ENCODE assay signal across 8 mouse cellular contexts in genomic region chr2:61811163-61811506, GRCm38 (mm10). TPM values are rescaled to one million over a fixed set of nuclear protein-coding genes. Genes with fewer than 3 reads are reported as not detected.
DNase-seq lines count a peak whose midpoint lies in the region; ATAC-seq and TF ChIP-seq lines count a peak whose summit lies in the region.

No protein-coding gene starts in this region.

- no peaks in the 10 kb centered on the region for H3K36me3 ChIP-seq in heart, embryonic 13.5 days
- H3K36me3 ChIP-seq in ES-E14 (ENCODE audit: control insufficient read depth, insufficient read depth, low read length, poor library complexity, severe bottlenecking), result no peaks in the 10 kb centered on the region
- no peaks in the 10 kb centered on the region for H3K36me3 ChIP-seq in hindbrain, embryonic 12.5 days
- H3K36me3 ChIP-seq in midbrain, embryonic 12.5 days, result no peaks in the 10 kb centered on the region

- H3K27me3 ChIP-seq in heart, embryonic 13.5 days (replicated peaks), result peaks cover 95% of the 10 kb centered on the region
- peaks cover 81% of the 10 kb centered on the region for H3K27me3 ChIP-seq in hindbrain, embryonic 12.5 days
- peaks cover 77% of the 10 kb centered on the region for H3K27me3 ChIP-seq in midbrain, embryonic 12.5 days

- peak overlapping the region; percentile 87 for H3K4me2 ChIP-seq in heart, embryonic 13.5 days
- peak overlapping the region; percentile 92 for H3K4me2 ChIP-seq in hindbrain, embryonic 12.5 days (replicated peaks)
- peak overlapping the region; percentile 90 for H3K4me2 ChIP-seq in midbrain, embryonic 12.5 days (replicated peaks)

- no peak for DNase-seq in heart, postnatal 25 days (ENCODE audit: low spot score)
- DNase-seq in ES-E14 (ENCODE audit: low read depth, low spot score) (no peak), MN1 (ENCODE audit: low spot score) (no peak)
- DNase-seq in adrenal gland, postnatal 36 days, result no peak
- DNase-seq in frontal cortex, postnatal 36 days (ENCODE audit: low spot score in 2 of 2), result no peak

- 12% methylated on average over 8 of the region's 8 CpGs for WGBS in heart, embryonic 13.5 days
- 5% methylated on average over 8 of the region's 8 CpGs for WGBS in hindbrain, embryonic 12.5 days
- 4% methylated on average over 8 of the region's 8 CpGs for WGBS in midbrain, embryonic 12.5 days

- H3K27ac ChIP-seq in heart, embryonic 13.5 days (replicated peaks), result no peak overlapping the region
- H3K27ac ChIP-seq in ES-E14 (ENCODE audit: insufficient read depth, low read depth, low read length, poor library complexity, severe bottlenecking), result no peak overlapping the region
- no peak overlapping the region for H3K27ac ChIP-seq in hindbrain, embryonic 12.5 days
- H3K27ac ChIP-seq in midbrain, embryonic 12.5 days (replicated peaks), result no peak overlapping the region

- H3K4me1 ChIP-seq in heart, embryonic 13.5 days, result peaks cover 24% of the 10 kb centered on the region
- H3K4me1 ChIP-seq in ES-E14 (ENCODE audit: control insufficient read depth in 2 of 2, insufficient read depth in 2 of 2, low read length in 2 of 2, poor library complexity in 1 of 2), result no peaks in the 10 kb centered on the region
- H3K4me1 ChIP-seq in hindbrain, embryonic 12.5 days, result peaks cover 18% of the 10 kb centered on the region
- H3K4me1 ChIP-seq in midbrain, embryonic 12.5 days, result peaks cover 19% of the 10 kb centered on the region

- intact Hi-C loops in heart, postnatal 25 days (cut with DNase I), result no loop called here

- H3K4me3 ChIP-seq in heart, embryonic 13.5 days, result peak overlapping the region; percentile 57
- peak overlapping the region; percentile 19 to 49; a peak in 3 of 4 replicates for H3K4me3 ChIP-seq in ES-E14 (ENCODE audit: insufficient read depth in 1 of 2, low read depth in 1 of 2, low read length in 2 of 2, poor library complexity in 1 of 2, severe bottlenecking in 1 of 2)
- peak overlapping the region; percentile 50 for H3K4me3 ChIP-seq in hindbrain, embryonic 12.5 days
- peak overlapping the region; percentile 53 for H3K4me3 ChIP-seq in midbrain, embryonic 12.5 days

- in situ Hi-C loops in ES-E14 (cut with MboI; ENCODE audit: low sequenced_read_pairs in 2 of 2, unreplicated experiment in 2 of 2), result no loop called here

- H3K9ac ChIP-seq in heart, embryonic 13.5 days, result peak overlapping the region; percentile 77; the same call in 1 of the 2 replicates
- no peak overlapping the region for H3K9ac ChIP-seq in ES-E14 (ENCODE audit: insufficient read depth, low read depth, low read length, poor library complexity, severe bottlenecking)
- H3K9ac ChIP-seq in hindbrain, embryonic 12.5 days, result no peak overlapping the region
- H3K9ac ChIP-seq in midbrain, embryonic 12.5 days (replicated peaks), result no peak overlapping the region; the same call in 1 of the 2 replicates

- no peaks in the 10 kb centered on the region for H3K9me3 ChIP-seq in heart, embryonic 13.5 days
- no peaks in the 10 kb centered on the region for H3K9me3 ChIP-seq in ES-E14 (ENCODE audit: control insufficient read depth, insufficient read depth, low read depth, low read length)
- H3K9me3 ChIP-seq in hindbrain, embryonic 12.5 days (replicated peaks), result no peaks in the 10 kb centered on the region
- no peaks in the 10 kb centered on the region for H3K9me3 ChIP-seq in midbrain, embryonic 12.5 days

- no peak for ATAC-seq in heart, embryonic 13.5 days (ENCODE audit: extremely low read depth, insufficient number of reproducible peaks, low FRiP score, low TSS enrichment)
- ATAC-seq in hindbrain, embryonic 12.5 days (ENCODE audit: low FRiP score), result no peak
- no peak for ATAC-seq in midbrain, embryonic 12.5 days (ENCODE audit: low FRiP score, low read depth)

TF ChIP-seq in ES-E14, 5 proteins besides CTCF, POLR2A, EP300 and RAD21:
- TF ChIP-seq MAFK (IDR thresholded peaks at IDR 0.05; ENCODE audit: insufficient read depth, low read depth, low read length) (no peak), ZNF384 (IDR thresholded peaks at IDR 0.05; ENCODE audit: low read depth, low read length) (no peak), CHD2 (IDR thresholded peaks at IDR 0.05; ENCODE audit: low read depth, low read length) (no peak), HCFC1 (IDR thresholded peaks at IDR 0.05; ENCODE audit: borderline replicate concordance, insufficient read depth, low read length) (no peak), ZC3H11A (IDR thresholded peaks at IDR 0.05; ENCODE audit: borderline replicate concordance, low read depth, low read length) (no peak)

RNA-seq across cellular contexts. Expression of gene Tbr1, which starts 8.4 kb away (rescaled TPM):
- polyA plus RNA-seq in heart, embryonic 13.5 days (2015; fragmentation: Nextera tagmentation; extraction: Ambion mirVana), result 0.05 and 0.11 TPM in 2 replicates
- total RNA-seq in heart, postnatal 25 days (2021), result not detected
- 0.79 and 0.80 TPM in 2 replicates for total RNA-seq in ES-E14 (2012; rRNA removed)
- 0.14 and 0.54 TPM in 2 replicates for polyA plus RNA-seq in hindbrain, embryonic 12.5 days (2016; fragmentation: Nextera tagmentation; extraction: Ambion mirVana)
- polyA plus RNA-seq in midbrain, embryonic 12.5 days (2016; fragmentation: Nextera tagmentation; extraction: Ambion mirVana), result 1.5 and 4.0 TPM in 2 replicates
- not detected for total RNA-seq in adrenal gland, postnatal 36 days (2021)
